Mouse (Mus musculus): ENCODE data around the gene Klrb1b.
A peak's percentile ranks its signal among the peaks of the same experiment; 100 is the strongest.
"Not testable (repeated sequence)": the region's sequence is repeated elsewhere in the genome, so short reads cannot be mapped to it uniquely, and the experiment has no call there.

GRCm38 (mm10) chr6:128766486-128767254, 59.5 kb downstream of the Klrb1b start:
- peak; percentile 54; the same call in 1 of the 2 replicates for TF ChIP-seq CTCF (IDR thresholded peaks at IDR 0.05; ENCODE audit: borderline replicate concordance, extremely low read depth, insufficient read depth, insufficient read length)
- not testable (repeated sequence) for TF ChIP-seq POLR2A (IDR thresholded peaks at IDR 0.05; ENCODE audit: borderline replicate concordance, extremely low read depth, insufficient read depth, insufficient read length, poor library complexity, severe bottlenecking)
